In the genomic region with DNA sequence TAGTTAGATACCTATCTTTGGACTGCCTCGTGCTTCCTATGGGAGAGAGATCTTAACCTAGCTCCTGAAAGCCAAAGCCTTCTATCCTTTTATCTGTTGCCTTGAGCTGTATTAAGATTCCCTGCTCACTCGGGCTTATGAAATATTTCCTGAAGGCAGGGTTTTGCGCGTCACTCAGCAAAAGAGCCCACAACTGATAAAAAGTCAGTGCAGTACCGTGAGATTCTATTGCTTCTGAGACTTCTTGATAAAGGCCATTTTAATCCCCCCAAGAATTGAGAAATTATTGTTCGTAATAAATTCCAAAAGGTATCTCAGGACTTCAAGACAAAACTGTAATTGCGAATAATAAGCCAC, we compare ENCODE assay signal across 7 mouse cellular contexts. TPM values are rescaled to one million over a fixed set of nuclear protein-coding genes. Genes with fewer than 3 reads are reported as not detected.
DNase-seq lines count a peak whose midpoint lies in the region; ATAC-seq lines count a peak whose summit lies in the region.

No protein-coding gene starts in this region.

- intact Hi-C loops in left cerebral cortex, postnatal 10 days (cut with DNase I) = no loop called here

- H3K4me2 ChIP-seq in limb, embryonic 15.5 days = peak overlapping the region; percentile 52
- H3K4me2 ChIP-seq in stomach, embryonic 16.5 days (ENCODE audit: low read depth, low read length) = peak overlapping the region; percentile 59

- no peaks in the 10 kb centered on the region for H3K9me3 ChIP-seq in limb, embryonic 15.5 days
- H3K9me3 ChIP-seq in stomach, embryonic 16.5 days (replicated peaks; ENCODE audit: control insufficient read depth, low read length) = no peaks in the 10 kb centered on the region

- H3K27me3 ChIP-seq in limb, embryonic 15.5 days = peaks cover 12% of the 10 kb centered on the region; the same call in 1 of the 2 replicates
- peaks cover 3% of the 10 kb centered on the region; the same call in 1 of the 2 replicates for H3K27me3 ChIP-seq in stomach, embryonic 16.5 days (ENCODE audit: control insufficient read depth, insufficient read depth, low read length)

- H3K36me3 ChIP-seq in limb, embryonic 15.5 days = no peaks in the 10 kb centered on the region
- H3K36me3 ChIP-seq in stomach, embryonic 16.5 days (ENCODE audit: control insufficient read depth, insufficient read depth, low read length) = no peaks in the 10 kb centered on the region

- 43% methylated on average over 7 of the region's 7 CpGs for WGBS in limb, embryonic 15.5 days
- 30% methylated on average over 7 of the region's 7 CpGs for WGBS in stomach, embryonic 16.5 days

- peak overlapping the region; percentile 59 for H3K4me3 ChIP-seq in limb, embryonic 15.5 days
- H3K4me3 ChIP-seq in stomach, embryonic 16.5 days (replicated peaks; ENCODE audit: low read length) = peak overlapping the region; percentile 64

- H3K9ac ChIP-seq in limb, embryonic 15.5 days = peak overlapping the region; percentile 61; the same call in 1 of the 2 replicates
- H3K9ac ChIP-seq in stomach, embryonic 16.5 days (ENCODE audit: low read length) = peak overlapping the region; percentile 70

- H3K4me1 ChIP-seq in limb, embryonic 15.5 days = peaks cover 2% of the 10 kb centered on the region; the same call in 1 of the 2 replicates
- H3K4me1 ChIP-seq in stomach, embryonic 16.5 days (ENCODE audit: control insufficient read depth, insufficient read depth, low read length) = no peaks in the 10 kb centered on the region

- peak; percentile 6 for DNase-seq in retina, adult 2 months (ENCODE audit: low read depth, low spot score)
- no peak for DNase-seq in retina, postnatal 1 day
- DNase-seq in frontal cortex, postnatal 25 days (ENCODE audit: low spot score in 2 of 2) = no peak
- no peak for DNase-seq in left cerebral cortex, postnatal 10 days (ENCODE audit: extremely low spot score in 1 of 2, low spot score in 2 of 2)

- ATAC-seq in erythroid progenitor cell, adult 5-6 weeks (replicated peaks; ENCODE audit: low FRiP score, poor library complexity, severe bottlenecking) = peak; percentile 39
- no peak for ATAC-seq in limb, embryonic 15.5 days (ENCODE audit: insufficient number of reproducible peaks, low FRiP score, low TSS enrichment, low read depth)
- ATAC-seq in stomach, embryonic 16.5 days (ENCODE audit: insufficient read depth, low FRiP score) = no peak

- peak overlapping the region; percentile 83 for H3K27ac ChIP-seq in limb, embryonic 15.5 days
- peak overlapping the region; percentile 65; the same call in 1 of the 2 replicates for H3K27ac ChIP-seq in stomach, embryonic 16.5 days (ENCODE audit: low read length)

RNA-seq across cellular contexts. Expression of a gene that starts 0.6 kb away (rescaled TPM):
- 22.7 and 33.5 TPM in 2 replicates for total RNA-seq in erythroid progenitor cell, adult 5-6 weeks (2015; ENCODE audit: low replicate concordance)
- total RNA-seq in erythroid progenitor cell, adult 5-6 weeks (2017; ENCODE audit: low replicate concordance) = 22.7 and 27.5 TPM in 2 replicates
- 14.1 and 14.5 TPM in 2 replicates for polyA plus RNA-seq in limb, embryonic 15.5 days (2015; fragmentation: Nextera tagmentation; extraction: Ambion mirVana)
- 13.8 and 14.6 TPM in 2 replicates for polyA plus RNA-seq in stomach, embryonic 16.5 days (2015; fragmentation: Nextera tagmentation; extraction: Ambion mirVana)
- total RNA-seq in left cerebral cortex, postnatal 10 days (2021) = 10 to 100 TPM; 85.3 to 91.1 TPM
